Mouse (Mus musculus): Measurements from ENCODE around the gene Olfr275. TPM values are rescaled to one million over a fixed set of nuclear protein-coding genes. Genes with fewer than 3 reads are reported as not detected.

Gene Olfr275
- polyA plus RNA-seq, 1 experiment = not detected

DNA sequence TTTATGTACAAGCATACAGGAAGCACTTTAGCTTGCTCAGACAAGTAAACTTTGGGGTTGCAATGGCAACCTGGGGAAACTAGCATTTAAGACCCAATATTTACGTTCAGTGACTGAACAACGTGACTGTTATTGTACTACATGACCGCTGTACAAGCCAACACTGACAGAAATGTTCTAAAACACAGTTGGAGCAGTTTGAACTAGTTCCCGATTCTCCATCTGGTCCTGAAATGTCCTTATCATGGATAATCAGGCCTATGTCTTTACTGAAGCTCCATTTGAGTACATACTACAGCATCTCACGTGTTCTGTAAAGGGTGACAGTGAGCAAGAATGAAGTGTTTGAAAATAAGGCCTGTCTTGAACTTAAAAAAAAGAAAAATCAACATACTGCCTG is 35.3 kb downstream of the Olfr275 start:
- H3K4me1 ChIP-seq (ENCODE audit: control insufficient read depth, insufficient read depth, insufficient read length, low read length) = no peaks in the 10 kb centered on the region
- WGBS = 82% methylated on average over 5 of the region's 5 CpGs
- TF ChIP-seq CTCF (IDR thresholded peaks at IDR 0.05; ENCODE audit: extremely low read depth, insufficient read length, insufficient replicate concordance, low read depth, low read length) (no peak), POLR2A (IDR thresholded peaks at IDR 0.05; ENCODE audit: low read depth, low read length) (no peak)
- no peaks in the 10 kb centered on the region for H3K36me3 ChIP-seq (ENCODE audit: control insufficient read depth, insufficient read depth, low read length)
- no peak overlapping the region for H3K4me3 ChIP-seq (ENCODE audit: low read depth, low read length)
- H3K27ac ChIP-seq (ENCODE audit: insufficient read depth, low read depth, low read length) = no peak overlapping the region
- no peaks in the 10 kb centered on the region for H3K27me3 ChIP-seq (ENCODE audit: control insufficient read depth, insufficient read depth, low read length)

DNA sequence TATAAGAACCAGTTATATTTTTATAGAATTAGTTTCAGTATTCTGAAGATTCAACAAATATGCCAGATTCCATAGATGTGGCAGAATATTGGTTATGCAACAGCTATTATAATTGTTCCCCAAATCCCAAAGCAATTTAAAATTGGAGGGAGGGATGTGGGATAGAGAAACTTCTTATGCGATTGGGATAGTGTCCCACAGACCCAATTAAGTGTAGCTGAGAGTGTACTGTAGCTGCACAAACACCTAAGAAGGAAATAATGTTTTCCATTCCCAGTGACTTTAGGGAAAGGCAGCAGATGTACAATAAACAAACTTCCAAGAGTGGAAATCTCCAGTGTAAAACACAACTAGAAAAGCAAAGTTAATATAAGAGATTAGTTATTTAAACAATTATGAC is 44.7 kb downstream of the Olfr275 start, which contains the start of gene Olfr273:
TSS of gene Olfr273 (minus strand) at position 101 of the 400 bp plus-strand sequence.
- 76% methylated on average over 1 of the region's 1 CpGs for WGBS
- H3K4me1 ChIP-seq (ENCODE audit: control insufficient read depth, insufficient read depth, insufficient read length, low read length) = no peaks in the 10 kb centered on the region
- no peaks in the 10 kb centered on the region for H3K27me3 ChIP-seq (ENCODE audit: control insufficient read depth, insufficient read depth, low read length)
- no peak for TF ChIP-seq POLR2A (IDR thresholded peaks at IDR 0.05; ENCODE audit: low read depth, low read length)
- no peak for TF ChIP-seq CTCF (IDR thresholded peaks at IDR 0.05; ENCODE audit: extremely low read depth, insufficient read length, insufficient replicate concordance, low read depth, low read length)
- no peak within 1 kb of the TSS for H3K27ac ChIP-seq (ENCODE audit: insufficient read depth, low read depth, low read length)
- no peak within 1 kb of the TSS for H3K4me3 ChIP-seq (ENCODE audit: low read depth, low read length)
- no peaks in the 10 kb centered on the region for H3K36me3 ChIP-seq (ENCODE audit: control insufficient read depth, insufficient read depth, low read length)

DNA sequence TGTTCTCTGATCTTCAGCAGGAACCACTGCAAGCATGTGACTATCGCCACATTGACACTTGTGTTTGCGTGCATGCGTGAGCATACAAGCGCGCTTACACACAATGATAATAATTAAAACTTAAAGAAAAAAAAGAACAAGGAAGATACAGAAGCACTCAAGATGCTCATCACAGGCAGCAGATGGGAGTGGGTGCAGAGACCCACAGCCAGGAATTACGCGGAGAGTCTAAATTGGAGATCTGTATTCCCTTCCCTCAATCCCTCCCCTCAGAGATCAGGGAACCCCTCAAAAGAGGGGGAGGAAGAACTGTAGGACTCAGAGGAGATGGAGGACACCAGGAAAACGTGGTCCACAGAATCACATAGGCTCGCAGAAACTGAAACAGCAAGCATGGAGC is 49.8 kb downstream of the Olfr275 start:
- H3K4me1 ChIP-seq (ENCODE audit: control insufficient read depth, insufficient read depth, insufficient read length, low read length) = no peaks in the 10 kb centered on the region
- no peak overlapping the region for H3K27ac ChIP-seq (ENCODE audit: insufficient read depth, low read depth, low read length)
- H3K4me3 ChIP-seq (ENCODE audit: low read depth, low read length) = no peak overlapping the region
- H3K27me3 ChIP-seq (ENCODE audit: control insufficient read depth, insufficient read depth, low read length) = no peaks in the 10 kb centered on the region
- H3K36me3 ChIP-seq (ENCODE audit: control insufficient read depth, insufficient read depth, low read length) = no peaks in the 10 kb centered on the region
- 89% methylated on average over 9 of the region's 9 CpGs for WGBS
- no peak for TF ChIP-seq POLR2A (IDR thresholded peaks at IDR 0.05; ENCODE audit: low read depth, low read length)
- no peak for TF ChIP-seq CTCF (IDR thresholded peaks at IDR 0.05; ENCODE audit: extremely low read depth, insufficient read length, insufficient replicate concordance, low read depth, low read length)

Other genes starting within 250 kb of the Olfr275 start
- not detected in 2 replicates for gene Toporsl, start 218.3 kb upstream of the Olfr275 start, polyA plus RNA-seq (2012; rRNA removed)
- gene Olfr273, start 44.6 kb downstream of the Olfr275 start, polyA plus RNA-seq (2012; rRNA removed) = not detected in 2 replicates
- gene Olfr272, start 104.6 kb downstream of the Olfr275 start, polyA plus RNA-seq (2012; rRNA removed) = not detected in 2 replicates
- not detected in 2 replicates for gene Olfr270, start 149.9 kb downstream of the Olfr275 start, polyA plus RNA-seq (2012; rRNA removed)
- gene Nipsnap3a, start 174.7 kb downstream of the Olfr275 start, polyA plus RNA-seq (2012; rRNA removed) = not detected in 2 replicates
- 24.1 and 54.7 TPM in 2 replicates for gene Nipsnap3b, start 197.3 kb downstream of the Olfr275 start, polyA plus RNA-seq (2012; rRNA removed)

Measured in small intestine, adult 2 months (tissue).